Mouse (Mus musculus): ENCODE results near the gene Cobll1. TPM values are rescaled to one million over a fixed set of nuclear protein-coding genes. Genes with fewer than 3 reads are reported as not detected.

The Cobll1 gene
- polyA plus RNA-seq, 1 experiment from 2014 or later = 3.8 TPM

GRCm38 (mm10) chr2:65119076-65119475, 120.1 kb downstream of the Cobll1 start:
- Histone ChIP-seq H3K4me1 (replicated peaks) (no peaks in the 10 kb centered on the region), H3K9me3 (replicated peaks) (no peaks in the 10 kb centered on the region), H3K4me2 (no peak overlapping the region), H3K4me3 (replicated peaks) (no peak overlapping the region), H3K27me3 (no peaks in the 10 kb centered on the region), H3K9ac (no peak overlapping the region), H3K36me3 (replicated peaks) (no peaks in the 10 kb centered on the region), H3K27ac (replicated peaks) (no peak overlapping the region)
- no peak for ATAC-seq (ENCODE audit: insufficient read depth)
- WGBS (ENCODE audit: insufficient replicate concordance) = 71% methylated on average over 2 of the region's 2 CpGs

- Histone ChIP-seq H3K27ac (replicated peaks) (no peak overlapping the region), H3K4me2 (no peak overlapping the region), H3K9me3 (replicated peaks) (no peaks in the 10 kb centered on the region), H3K4me1 (replicated peaks) (no peaks in the 10 kb centered on the region), H3K4me3 (replicated peaks) (no peak overlapping the region), H3K27me3 (no peaks in the 10 kb centered on the region), H3K36me3 (replicated peaks) (no peaks in the 10 kb centered on the region), H3K9ac (no peak overlapping the region)
- 54% methylated on average over 2 of the region's 2 CpGs for WGBS (ENCODE audit: insufficient replicate concordance)
- no peak for ATAC-seq (ENCODE audit: insufficient read depth)
These were observed 121.3 kb downstream of the Cobll1 start for GRCm38 (mm10) chr2:65117859-65118258.

GRCm38 (mm10) chr2:65116428-65117125, 122.6 kb downstream of the Cobll1 start:
- 33% methylated on average over 2 of the region's 2 CpGs for WGBS (ENCODE audit: insufficient replicate concordance)
- Histone ChIP-seq H3K9ac (no peak overlapping the region), H3K4me1 (replicated peaks) (no peaks in the 10 kb centered on the region), H3K4me2 (0 out of 2 replicates have a peak overlapping the region, but pooled peaks have one; percentile 19), H3K27ac (replicated peaks) (no peak overlapping the region; the same call in 1 of the 2 replicates), H3K4me3 (replicated peaks) (no peak overlapping the region), H3K27me3 (no peaks in the 10 kb centered on the region), H3K9me3 (replicated peaks) (no peaks in the 10 kb centered on the region), H3K36me3 (replicated peaks) (no peaks in the 10 kb centered on the region)
- ATAC-seq (ENCODE audit: insufficient read depth) = no peak

DNA sequence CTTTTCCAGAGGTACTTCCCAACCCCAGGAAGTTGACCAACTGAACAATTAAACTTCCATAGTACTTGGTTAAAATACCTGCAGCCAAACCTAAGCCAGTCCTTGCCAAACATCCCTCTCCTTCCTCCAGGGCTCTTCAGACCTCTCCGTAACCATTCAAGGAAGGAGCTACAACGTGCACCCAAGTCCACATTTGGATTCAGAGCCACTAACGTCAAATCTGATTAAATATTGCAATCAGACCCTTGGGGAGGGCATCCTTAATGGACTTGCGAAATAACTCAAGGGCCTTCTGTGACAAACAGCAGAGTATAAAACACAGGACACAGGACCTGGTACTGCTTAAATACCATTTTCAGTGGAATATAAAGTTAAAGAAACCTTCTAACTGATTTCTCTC, 126.0 kb downstream of the Cobll1 start:
- Histone ChIP-seq H3K4me2 (no peak overlapping the region), H3K27me3 (no peaks in the 10 kb centered on the region), H3K9ac (no peak overlapping the region), H3K9me3 (replicated peaks) (no peaks in the 10 kb centered on the region), H3K36me3 (replicated peaks) (no peaks in the 10 kb centered on the region), H3K27ac (replicated peaks) (no peak overlapping the region), H3K4me3 (replicated peaks) (no peak overlapping the region), H3K4me1 (replicated peaks) (no peaks in the 10 kb centered on the region)
- 54% methylated on average over 4 of the region's 4 CpGs for WGBS (ENCODE audit: insufficient replicate concordance)
- ATAC-seq (ENCODE audit: insufficient read depth) = no peak

GRCm38 (mm10) chr2:65104569-65104968, 134.6 kb downstream of the Cobll1 start:
- ATAC-seq (ENCODE audit: insufficient read depth) = no peak
- Histone ChIP-seq H3K36me3 (replicated peaks) (0 out of 2 replicates have a peak, but pooled peaks cover 3% of the 10 kb centered on the region), H3K27me3 (no peaks in the 10 kb centered on the region), H3K9me3 (replicated peaks) (no peaks in the 10 kb centered on the region), H3K27ac (replicated peaks) (no peak overlapping the region), H3K4me1 (replicated peaks) (no peaks in the 10 kb centered on the region), H3K4me2 (no peak overlapping the region), H3K4me3 (replicated peaks) (no peak overlapping the region), H3K9ac (no peak overlapping the region)
- WGBS (ENCODE audit: insufficient replicate concordance) = 68% methylated on average over 6 of the region's 6 CpGs

DNA sequence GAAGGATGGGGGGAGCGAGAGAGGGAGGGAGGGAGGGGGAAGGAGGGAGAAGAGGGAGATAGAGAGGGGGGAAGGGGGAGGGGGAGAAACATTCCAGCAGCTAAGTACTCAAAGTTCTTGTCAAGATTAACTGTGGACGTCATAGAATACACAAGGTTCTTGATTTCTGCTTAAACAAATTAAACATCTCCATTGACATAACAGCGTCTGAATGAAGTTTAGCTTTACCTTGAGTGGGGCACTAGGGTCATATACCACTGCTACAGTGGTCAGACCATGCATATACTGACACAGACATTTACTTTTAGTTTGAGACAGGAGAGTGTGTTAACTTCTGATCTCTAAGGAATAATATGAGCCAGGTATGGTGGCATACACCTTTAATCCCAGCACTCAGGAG, 135.4 kb downstream of the Cobll1 start:
- Histone ChIP-seq H3K36me3 (replicated peaks) (0 out of 2 replicates have a peak, but pooled peaks cover 3% of the 10 kb centered on the region), H3K4me1 (replicated peaks) (no peaks in the 10 kb centered on the region), H3K9ac (no peak overlapping the region), H3K4me2 (no peak overlapping the region), H3K9me3 (replicated peaks) (no peaks in the 10 kb centered on the region), H3K27ac (replicated peaks) (no peak overlapping the region), H3K4me3 (replicated peaks) (no peak overlapping the region), H3K27me3 (no peaks in the 10 kb centered on the region)
- 56% methylated on average over 3 of the region's 3 CpGs for WGBS (ENCODE audit: insufficient replicate concordance)
- no peak for ATAC-seq (ENCODE audit: insufficient read depth)

DNA sequence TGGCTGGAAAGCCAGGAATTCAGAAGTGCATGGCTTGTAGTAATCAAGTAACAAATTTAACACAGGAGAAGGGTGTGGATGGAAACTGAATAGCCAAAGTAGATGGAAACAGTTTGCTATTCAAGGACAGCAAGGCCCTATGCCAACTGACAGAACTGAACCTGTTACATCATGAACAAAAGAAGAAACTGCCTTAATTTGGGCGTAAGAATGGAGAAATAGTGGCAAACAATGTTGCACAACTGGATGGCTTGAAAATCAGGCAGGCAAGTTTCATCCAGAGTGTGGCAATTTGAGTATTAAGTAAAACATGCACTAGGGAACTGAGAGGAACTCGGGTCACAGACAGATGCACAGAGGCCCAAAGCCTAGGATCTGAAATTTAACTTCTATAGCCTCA, 137.8 kb downstream of the Cobll1 start:
- Histone ChIP-seq H3K27me3 (no peaks in the 10 kb centered on the region), H3K4me3 (replicated peaks) (no peak overlapping the region), H3K9me3 (replicated peaks) (no peaks in the 10 kb centered on the region), H3K27ac (replicated peaks) (no peak overlapping the region), H3K4me2 (no peak overlapping the region), H3K9ac (no peak overlapping the region), H3K4me1 (replicated peaks) (no peaks in the 10 kb centered on the region), H3K36me3 (replicated peaks) (no peaks in the 10 kb centered on the region; the same call in 1 of the 2 replicates)
- WGBS (ENCODE audit: insufficient replicate concordance) = 45% methylated on average over 2 of the region's 2 CpGs
- no peak for ATAC-seq (ENCODE audit: insufficient read depth)

- Histone ChIP-seq H3K4me1 (replicated peaks) (no peaks in the 10 kb centered on the region), H3K27me3 (no peaks in the 10 kb centered on the region), H3K4me2 (no peak overlapping the region), H3K9ac (no peak overlapping the region), H3K27ac (replicated peaks) (no peak overlapping the region), H3K36me3 (replicated peaks) (no peaks in the 10 kb centered on the region; the same call in 1 of the 2 replicates), H3K9me3 (replicated peaks) (no peaks in the 10 kb centered on the region), H3K4me3 (replicated peaks) (no peak overlapping the region)
- WGBS (ENCODE audit: insufficient replicate concordance) = 42% methylated on average over 1 of the region's 1 CpGs
- ATAC-seq (ENCODE audit: insufficient read depth) = no peak
These were observed 139.2 kb downstream of the Cobll1 start for GRCm38 (mm10) chr2:65100001-65100400.

- H3K4me1 ChIP-seq (replicated peaks) = no peaks in the 10 kb centered on the region
- no peak overlapping the region for H3K4me2 ChIP-seq
- WGBS (ENCODE audit: insufficient replicate concordance) = 63% methylated on average over 6 of the region's 6 CpGs
- H3K9me3 ChIP-seq (replicated peaks) = no peaks in the 10 kb centered on the region
- H3K4me3 ChIP-seq (replicated peaks) = no peak overlapping the region
- no peak overlapping the region for H3K9ac ChIP-seq
- no peaks in the 10 kb centered on the region; the same call in 1 of the 2 replicates for H3K36me3 ChIP-seq (replicated peaks)
- no peaks in the 10 kb centered on the region for H3K27me3 ChIP-seq
- no peak for ATAC-seq (ENCODE audit: insufficient read depth)
- H3K27ac ChIP-seq (replicated peaks) = no peak overlapping the region
These were observed 143.6 kb downstream of the Cobll1 start for GRCm38 (mm10) chr2:65095571-65095970.

DNA sequence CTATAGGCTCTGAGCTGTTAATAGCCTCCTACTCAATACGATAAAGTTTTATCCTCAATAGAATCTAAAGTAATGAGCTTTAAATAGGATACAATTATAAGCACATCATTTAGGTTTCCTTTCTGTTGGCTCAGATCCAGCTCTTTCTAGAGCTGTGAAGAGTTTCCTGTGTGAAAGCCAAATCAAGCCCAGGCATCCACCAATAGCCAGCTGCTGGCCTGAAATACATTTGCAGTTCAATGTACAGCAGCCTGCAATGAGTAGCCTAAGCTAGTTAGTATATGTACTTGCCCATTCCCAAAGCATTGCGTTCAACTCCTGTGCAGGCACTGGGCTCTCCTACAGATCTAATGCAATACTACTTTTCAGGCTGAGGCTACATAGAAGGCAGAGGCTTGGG, 145.2 kb downstream of the Cobll1 start:
- H3K27ac ChIP-seq (replicated peaks) = no peak overlapping the region
- no peaks in the 10 kb centered on the region for H3K27me3 ChIP-seq
- H3K36me3 ChIP-seq (replicated peaks) = no peaks in the 10 kb centered on the region; the same call in 1 of the 2 replicates
- no peaks in the 10 kb centered on the region for H3K9me3 ChIP-seq (replicated peaks)
- WGBS (ENCODE audit: insufficient replicate concordance) = 80% methylated on average over 2 of the region's 2 CpGs
- no peak overlapping the region for H3K4me3 ChIP-seq (replicated peaks)
- no peak overlapping the region for H3K4me2 ChIP-seq
- no peak for ATAC-seq (ENCODE audit: insufficient read depth)
- no peak overlapping the region for H3K9ac ChIP-seq
- H3K4me1 ChIP-seq (replicated peaks) = no peaks in the 10 kb centered on the region

- no peak for ATAC-seq (ENCODE audit: insufficient read depth)
These were observed 148.2 kb downstream of the Cobll1 start for GRCm38 (mm10) chr2:65090986-65091385.

GRCm38 (mm10) chr2:65087197-65087596, 152.0 kb downstream of the Cobll1 start:
- Histone ChIP-seq H3K36me3 (replicated peaks) (0 out of 2 replicates have a peak, but pooled peaks cover 4% of the 10 kb centered on the region), H3K27me3 (no peaks in the 10 kb centered on the region), H3K27ac (replicated peaks) (no peak overlapping the region), H3K4me2 (no peak overlapping the region), H3K9ac (no peak overlapping the region), H3K4me1 (replicated peaks) (no peaks in the 10 kb centered on the region), H3K4me3 (replicated peaks) (no peak overlapping the region), H3K9me3 (replicated peaks) (no peaks in the 10 kb centered on the region)
- ATAC-seq (ENCODE audit: insufficient read depth) = no peak
- WGBS (ENCODE audit: insufficient replicate concordance) = 50% methylated on average over 3 of the region's 3 CpGs

More at GRCm38 (mm10) chr2:65090986-65091385, 148.2 kb downstream of the Cobll1 start:
- Histone ChIP-seq H3K4me3 (replicated peaks) (no peak overlapping the region), H3K27me3 (no peaks in the 10 kb centered on the region), H3K27ac (replicated peaks) (no peak overlapping the region), H3K4me2 (no peak overlapping the region), H3K9ac (no peak overlapping the region), H3K36me3 (replicated peaks) (0 out of 2 replicates have a peak, but pooled peaks cover 4% of the 10 kb centered on the region), H3K9me3 (replicated peaks) (no peaks in the 10 kb centered on the region), H3K4me1 (replicated peaks) (no peaks in the 10 kb centered on the region)
- 41% methylated on average over 2 of the region's 2 CpGs for WGBS (ENCODE audit: insufficient replicate concordance)
